Mouse (Mus musculus): ENCODE results near the gene Ccnd3. TPM values are rescaled to one million over a fixed set of nuclear protein-coding genes. Genes with fewer than 3 reads are reported as not detected.

Gene Ccnd3
- polyA plus RNA-seq, 1 experiment from 2014 or later = 59.8 TPM

GRCm38 (mm10) chr17:47468466-47468865 lies 36.4 kb upstream of the Ccnd3 start:
- no peak overlapping the region for H3K4me3 ChIP-seq
- no peaks in the 10 kb centered on the region for H3K9me3 ChIP-seq
- H3K36me3 ChIP-seq = no peaks in the 10 kb centered on the region
- no peak for ATAC-seq (replicated peaks)
- no peak overlapping the region for H3K9ac ChIP-seq (replicated peaks)
- H3K27ac ChIP-seq (replicated peaks) = no peak overlapping the region
- H3K4me1 ChIP-seq = peaks cover 3% of the 10 kb centered on the region; the same call in 1 of the 2 replicates
- no peak overlapping the region for H3K4me2 ChIP-seq (replicated peaks)
- peaks cover 25% of the 10 kb centered on the region for H3K27me3 ChIP-seq
- 8% methylated on average over 34 of the region's 34 CpGs for WGBS

- H3K9me3 ChIP-seq = no peaks in the 10 kb centered on the region
- H3K4me3 ChIP-seq = no peak overlapping the region
- H3K27ac ChIP-seq (replicated peaks) = no peak overlapping the region
- H3K9ac ChIP-seq (replicated peaks) = no peak overlapping the region
- peaks cover 3% of the 10 kb centered on the region; the same call in 1 of the 2 replicates for H3K4me1 ChIP-seq
- H3K27me3 ChIP-seq = peaks cover 21% of the 10 kb centered on the region
- ATAC-seq (replicated peaks) = no peak
- WGBS = 92% methylated on average over 4 of the region's 4 CpGs
- no peak overlapping the region for H3K4me2 ChIP-seq (replicated peaks)
- H3K36me3 ChIP-seq = no peaks in the 10 kb centered on the region
These were observed 35.2 kb upstream of the Ccnd3 start for GRCm38 (mm10) chr17:47469642-47470041.

DNA sequence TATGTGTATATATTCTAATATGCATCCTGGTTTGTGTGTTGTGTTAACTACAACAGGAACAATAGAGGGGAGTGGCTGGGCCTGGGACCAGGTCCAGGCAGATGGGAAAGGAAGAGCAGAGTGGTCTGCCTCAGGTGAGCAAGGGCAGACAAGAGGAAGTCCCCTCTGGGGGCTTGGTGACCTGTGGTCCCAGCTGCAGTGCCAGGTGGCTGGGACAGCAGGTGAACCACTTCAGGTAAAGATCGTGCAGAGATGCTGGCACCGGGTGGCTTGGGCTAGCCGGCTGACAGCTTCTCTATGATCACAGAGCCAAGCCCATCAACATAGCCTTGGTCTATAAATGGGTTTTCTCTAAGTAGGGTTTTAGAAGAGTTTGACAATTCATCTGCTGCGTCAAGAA lies 34.7 kb upstream of the Ccnd3 start:
- Histone ChIP-seq H3K9me3 (no peaks in the 10 kb centered on the region), H3K27me3 (peaks cover 18% of the 10 kb centered on the region), H3K27ac (replicated peaks) (no peak overlapping the region), H3K36me3 (no peaks in the 10 kb centered on the region), H3K4me3 (no peak overlapping the region), H3K4me1 (peaks cover 3% of the 10 kb centered on the region; the same call in 1 of the 2 replicates), H3K9ac (replicated peaks) (no peak overlapping the region), H3K4me2 (replicated peaks) (no peak overlapping the region)
- 81% methylated on average over 4 of the region's 4 CpGs for WGBS
- no peak for ATAC-seq (replicated peaks)

DNA sequence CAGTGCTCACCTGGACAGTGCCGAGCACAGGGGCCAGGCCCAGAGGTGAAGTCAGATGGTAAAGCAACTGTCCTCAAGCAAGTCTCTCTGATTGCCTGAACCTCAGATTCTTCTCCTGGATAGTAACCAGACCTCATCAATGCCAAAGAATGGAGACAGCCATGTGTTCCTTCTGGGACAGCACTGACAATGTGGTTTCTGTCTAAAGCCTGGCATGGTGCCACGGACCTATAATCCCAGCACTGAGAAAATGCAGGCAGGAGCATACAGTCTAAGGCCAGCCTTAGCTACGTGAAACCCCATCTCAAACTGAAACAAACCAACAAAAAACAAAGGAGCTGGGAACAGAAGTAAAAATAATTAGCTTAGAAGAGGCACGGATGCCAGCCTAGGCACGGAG lies 34.2 kb upstream of the Ccnd3 start:
- H3K4me2 ChIP-seq (replicated peaks) = no peak overlapping the region
- WGBS = 42% methylated on average over 5 of the region's 5 CpGs
- H3K27ac ChIP-seq (replicated peaks) = no peak overlapping the region
- peaks cover 3% of the 10 kb centered on the region; the same call in 1 of the 2 replicates for H3K4me1 ChIP-seq
- no peak overlapping the region for H3K9ac ChIP-seq (replicated peaks)
- H3K4me3 ChIP-seq = no peak overlapping the region
- H3K9me3 ChIP-seq = no peaks in the 10 kb centered on the region
- H3K36me3 ChIP-seq = no peaks in the 10 kb centered on the region
- peaks cover 18% of the 10 kb centered on the region for H3K27me3 ChIP-seq
- ATAC-seq (replicated peaks) = 0 out of 2 replicates have a peak, but pooled peaks have one; percentile 38

GRCm38 (mm10) chr17:47472435-47473350 lies 32.2 kb upstream of the Ccnd3 start:
- Histone ChIP-seq H3K4me3 (no peak overlapping the region), H3K27ac (replicated peaks) (no peak overlapping the region), H3K27me3 (peaks cover 5% of the 10 kb centered on the region; the same call in 1 of the 2 replicates), H3K9me3 (no peaks in the 10 kb centered on the region), H3K4me2 (replicated peaks) (no peak overlapping the region), H3K36me3 (no peaks in the 10 kb centered on the region), H3K4me1 (peaks cover 3% of the 10 kb centered on the region; the same call in 1 of the 2 replicates), H3K9ac (replicated peaks) (no peak overlapping the region)
- WGBS = 64% methylated on average over 15 of the region's 15 CpGs
- no peak for ATAC-seq (replicated peaks)

- WGBS = 18% methylated on average over 8 of the region's 8 CpGs
- no peak overlapping the region for H3K4me3 ChIP-seq
- H3K4me1 ChIP-seq = peaks cover 3% of the 10 kb centered on the region; the same call in 1 of the 2 replicates
- H3K27ac ChIP-seq (replicated peaks) = no peak overlapping the region
- no peak for ATAC-seq (replicated peaks)
- no peaks in the 10 kb centered on the region for H3K27me3 ChIP-seq
- no peaks in the 10 kb centered on the region for H3K36me3 ChIP-seq
- H3K9me3 ChIP-seq = no peaks in the 10 kb centered on the region
- no peak overlapping the region for H3K9ac ChIP-seq (replicated peaks)
- no peak overlapping the region for H3K4me2 ChIP-seq (replicated peaks)
These were observed 31.3 kb upstream of the Ccnd3 start for GRCm38 (mm10) chr17:47473434-47473974.

DNA sequence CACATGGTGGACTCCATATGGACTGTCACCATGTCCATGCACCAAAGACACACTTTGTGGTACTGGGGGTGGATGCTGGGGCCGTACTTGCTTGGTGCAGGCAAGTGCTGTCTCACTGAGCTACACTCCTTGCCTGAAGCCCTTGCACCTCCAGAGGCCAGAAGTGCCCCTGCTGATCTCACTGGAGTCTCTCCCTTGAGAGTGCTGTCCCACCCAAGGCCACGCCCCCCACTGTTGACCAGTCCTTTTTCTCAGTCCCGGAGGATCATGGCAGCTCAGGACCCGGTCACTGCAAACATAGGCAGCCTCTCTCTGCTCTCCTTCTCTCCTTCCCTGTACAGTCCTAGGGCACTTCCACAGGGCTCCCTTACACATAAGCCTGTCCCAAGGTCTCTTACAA lies 30.6 kb upstream of the Ccnd3 start:
- Histone ChIP-seq H3K4me1 (peaks cover 3% of the 10 kb centered on the region; the same call in 1 of the 2 replicates), H3K4me2 (replicated peaks) (no peak overlapping the region), H3K9ac (replicated peaks) (no peak overlapping the region), H3K9me3 (no peaks in the 10 kb centered on the region), H3K27ac (replicated peaks) (no peak overlapping the region), H3K4me3 (no peak overlapping the region), H3K36me3 (no peaks in the 10 kb centered on the region), H3K27me3 (no peaks in the 10 kb centered on the region)
- ATAC-seq (replicated peaks) = no peak
- 79% methylated on average over 4 of the region's 4 CpGs for WGBS

DNA sequence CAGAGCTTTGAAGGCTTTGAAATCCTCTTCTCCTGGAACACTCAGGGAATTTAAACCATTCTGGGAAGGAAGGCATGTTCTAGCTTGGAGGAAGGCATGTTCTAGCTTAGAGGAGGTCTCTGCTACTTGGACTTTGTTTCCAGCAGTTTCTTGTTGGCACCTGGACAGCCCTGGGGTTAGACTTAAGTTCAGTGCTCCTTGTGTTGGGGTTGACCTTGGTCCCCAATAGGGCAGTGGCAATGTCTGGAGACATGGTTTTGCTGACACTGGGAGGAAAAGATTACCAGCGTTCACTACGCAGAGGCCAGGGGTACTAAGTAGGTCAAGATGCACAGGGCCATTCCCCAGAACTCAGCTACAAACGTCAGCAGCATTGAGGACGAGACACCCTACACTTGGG lies 29.7 kb upstream of the Ccnd3 start:
- WGBS = 85% methylated on average over 4 of the region's 4 CpGs
- Histone ChIP-seq H3K9me3 (no peaks in the 10 kb centered on the region), H3K27ac (replicated peaks) (no peak overlapping the region), H3K36me3 (no peaks in the 10 kb centered on the region), H3K4me2 (replicated peaks) (no peak overlapping the region), H3K9ac (replicated peaks) (no peak overlapping the region), H3K4me3 (no peak overlapping the region), H3K4me1 (peaks cover under 1% of the 10 kb centered on the region; the same call in 1 of the 2 replicates), H3K27me3 (no peaks in the 10 kb centered on the region)
- no peak for ATAC-seq (replicated peaks)

DNA sequence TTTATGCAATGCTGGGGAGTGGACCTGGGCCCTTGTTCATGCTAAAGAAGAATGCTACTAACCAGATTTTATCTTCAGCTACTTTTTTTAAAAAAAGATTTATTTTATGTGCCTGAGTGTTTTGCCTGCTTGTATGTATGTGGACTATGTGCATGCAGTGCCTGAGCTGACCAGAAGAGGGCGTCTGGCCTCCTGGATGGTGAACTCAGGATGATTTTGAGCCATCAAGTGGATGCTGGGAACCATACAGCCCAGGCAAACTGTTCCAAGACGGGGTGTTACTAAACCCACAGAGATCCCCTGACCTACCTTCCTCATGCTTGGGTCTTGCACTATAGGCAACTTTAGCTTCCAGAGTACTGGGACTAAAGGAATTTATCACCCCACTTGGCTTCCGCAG lies 29.1 kb upstream of the Ccnd3 start:
- H3K36me3 ChIP-seq = no peaks in the 10 kb centered on the region
- H3K27ac ChIP-seq (replicated peaks) = no peak overlapping the region
- H3K9ac ChIP-seq (replicated peaks) = no peak overlapping the region
- ATAC-seq (replicated peaks) = no peak
- H3K9me3 ChIP-seq = no peaks in the 10 kb centered on the region
- no peak overlapping the region for H3K4me3 ChIP-seq
- H3K27me3 ChIP-seq = no peaks in the 10 kb centered on the region
- H3K4me1 ChIP-seq = no peaks in the 10 kb centered on the region
- H3K4me2 ChIP-seq (replicated peaks) = no peak overlapping the region
- 62% methylated on average over 3 of the region's 3 CpGs for WGBS

DNA sequence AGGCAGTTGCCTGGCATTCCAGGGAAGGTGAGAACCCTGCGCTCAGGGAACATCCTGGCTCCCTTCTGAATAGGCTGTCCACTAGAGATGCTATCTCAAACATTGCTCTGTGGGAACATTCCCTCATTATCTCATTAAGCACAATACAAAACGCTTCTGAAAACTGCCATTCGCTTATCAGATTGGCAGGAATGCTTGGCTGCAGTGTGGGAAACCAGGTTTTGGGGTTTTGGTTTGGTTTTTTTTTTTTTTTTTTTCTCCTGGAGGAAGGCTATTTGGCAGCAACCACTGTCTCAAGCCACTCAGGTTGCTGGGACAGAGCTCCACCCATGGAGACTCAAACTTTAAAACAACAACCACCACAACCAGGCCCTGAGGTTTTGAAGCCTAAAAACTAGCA lies 25.0 kb upstream of the Ccnd3 start:
- no peak for ATAC-seq (replicated peaks)
- Histone ChIP-seq H3K4me1 (no peaks in the 10 kb centered on the region), H3K4me2 (replicated peaks) (no peak overlapping the region), H3K27ac (replicated peaks) (no peak overlapping the region), H3K9me3 (no peaks in the 10 kb centered on the region), H3K9ac (replicated peaks) (no peak overlapping the region), H3K4me3 (no peak overlapping the region), H3K27me3 (no peaks in the 10 kb centered on the region), H3K36me3 (no peaks in the 10 kb centered on the region)
- 69% methylated on average over 3 of the region's 3 CpGs for WGBS

DNA sequence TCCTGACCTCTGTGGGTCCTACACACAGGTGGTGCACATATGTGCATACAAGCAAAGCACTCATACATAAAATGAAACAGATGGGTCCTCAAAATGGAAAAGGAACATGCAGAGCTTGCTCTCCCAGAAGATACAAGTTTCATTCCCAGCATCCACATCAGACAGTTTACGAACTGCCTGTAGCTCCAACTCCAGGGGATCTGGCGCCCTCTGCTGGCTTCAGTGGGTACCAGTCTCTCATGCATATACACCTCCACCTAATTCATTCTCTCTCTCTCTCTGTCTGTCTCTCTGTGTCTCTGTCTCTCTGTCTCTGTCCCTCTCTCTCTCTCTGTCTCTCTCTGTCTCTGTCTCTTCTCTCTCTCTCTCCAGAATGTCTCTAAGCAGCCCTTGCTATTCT lies 22.4 kb upstream of the Ccnd3 start:
- H3K27ac ChIP-seq (replicated peaks) = no peak overlapping the region
- no peaks in the 10 kb centered on the region for H3K27me3 ChIP-seq
- H3K4me3 ChIP-seq = no peak overlapping the region
- H3K4me1 ChIP-seq = no peaks in the 10 kb centered on the region
- WGBS = 35% methylated on average over 2 of the region's 2 CpGs
- no peak overlapping the region for H3K9ac ChIP-seq (replicated peaks)
- no peak for ATAC-seq (replicated peaks)
- H3K9me3 ChIP-seq = no peaks in the 10 kb centered on the region
- no peaks in the 10 kb centered on the region for H3K36me3 ChIP-seq
- no peak overlapping the region for H3K4me2 ChIP-seq (replicated peaks)

GRCm38 (mm10) chr17:47484241-47484921 lies 20.5 kb upstream of the Ccnd3 start:
- Histone ChIP-seq H3K27ac (replicated peaks) (no peak overlapping the region), H3K36me3 (peaks cover 10% of the 10 kb centered on the region; the same call in 1 of the 2 replicates), H3K9me3 (no peaks in the 10 kb centered on the region), H3K4me2 (replicated peaks) (no peak overlapping the region), H3K4me3 (no peak overlapping the region), H3K27me3 (no peaks in the 10 kb centered on the region), H3K9ac (replicated peaks) (no peak overlapping the region), H3K4me1 (no peaks in the 10 kb centered on the region)
- ATAC-seq (replicated peaks) = 0 out of 2 replicates have a peak, but pooled peaks have one; percentile 29
- WGBS = 11% methylated on average over 1 of the region's 1 CpGs
